16 mouse cellular contexts compared by ENCODE assay signal in genomic region chr13:108126246-108126645, GRCm38 (mm10).
"Had no signal": no experiment of that assay in that cellular context is flagged by ENCODE, and none has a peak within 500 bp of the region (broad histone marks: within the 10 kb centered on the region; RNA-seq: fewer than 3 reads in every experiment).

No protein-coding gene starts in this region.

- H3K9me3 ChIP-seq: lung, embryonic 15.5 days; midbrain, embryonic 10.5 days; midbrain, embryonic 12.5 days; neural tube, embryonic 12.5 days; stomach, embryonic 15.5 days had no signal

- H3K4me3 ChIP-seq: lung, embryonic 15.5 days; midbrain, embryonic 10.5 days; midbrain, embryonic 12.5 days; neural tube, embryonic 12.5 days; stomach, embryonic 15.5 days had no signal

- H3K36me3 ChIP-seq: lung, embryonic 15.5 days; midbrain, embryonic 10.5 days; midbrain, embryonic 12.5 days; neural tube, embryonic 12.5 days; stomach, embryonic 15.5 days had no signal

- H3K27me3 ChIP-seq: lung, embryonic 15.5 days; midbrain, embryonic 12.5 days; neural tube, embryonic 12.5 days; stomach, embryonic 15.5 days had no signal

- H3K4me2 ChIP-seq: lung, embryonic 15.5 days; midbrain, embryonic 12.5 days; neural tube, embryonic 12.5 days; stomach, embryonic 15.5 days had no signal

- H3K9ac ChIP-seq: lung, embryonic 15.5 days; midbrain, embryonic 12.5 days; neural tube, embryonic 12.5 days; stomach, embryonic 15.5 days had no signal

- H3K4me1 ChIP-seq: lung, embryonic 15.5 days; stomach, embryonic 15.5 days had no signal

- H3K27ac ChIP-seq: lung, embryonic 15.5 days; midbrain, embryonic 10.5 days; midbrain, embryonic 12.5 days; neural tube, embryonic 12.5 days; stomach, embryonic 15.5 days; stomach, postnatal 0 days had no signal

- ATAC-seq: lung, postnatal 0 days; midbrain, embryonic 16.5 days had no signal

- DNase-seq: lung, adult 18-20 months; lung, postnatal 14 days; lung, postnatal 4 days; midbrain, embryonic 14.5 days; right cerebral cortex, postnatal 14 days; thymus, adult 2 months; thymus, postnatal 25 days; thymus, postnatal 4 days had no signal
